Mouse (Mus musculus): Measurements from ENCODE around the gene Dgke.
"Not testable (repeated sequence)": the region's sequence is repeated elsewhere in the genome, so short reads cannot be mapped to it uniquely, and the experiment has no call there.

Dgke gene

DNA sequence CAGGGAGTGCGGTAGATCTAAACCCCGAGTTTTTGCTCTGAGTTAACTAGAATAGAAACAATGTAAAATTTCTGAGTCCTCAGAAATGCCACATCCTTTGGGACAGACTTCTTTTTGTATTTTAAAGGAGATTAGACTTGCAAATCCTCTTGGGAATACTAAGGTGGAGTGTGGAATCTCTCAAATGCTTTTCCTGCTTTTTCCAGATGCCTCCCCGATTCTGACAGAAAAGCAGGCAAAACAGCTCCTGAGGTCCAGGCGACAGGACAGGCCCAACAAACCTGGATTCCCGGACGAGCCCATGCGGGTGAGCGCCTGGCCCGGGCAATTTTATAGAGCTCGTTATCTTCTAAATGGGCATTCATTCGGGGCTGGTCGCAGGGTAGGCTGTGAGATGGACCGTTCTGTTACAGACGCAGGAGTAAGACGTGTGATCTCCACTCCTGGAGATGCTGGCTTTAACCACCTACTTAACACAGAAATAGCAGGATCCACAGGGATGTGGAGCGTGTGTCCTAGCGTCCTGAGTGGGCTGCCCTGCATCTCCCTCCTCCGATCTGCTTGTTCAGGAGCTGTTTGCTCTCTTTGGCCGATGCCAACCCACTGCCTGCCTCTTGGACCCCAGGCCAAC, 8.2 kb upstream of the Dgke start:
- DNase-seq (ENCODE audit: low read depth): no peak

GRCm38 (mm10) chr11:89073541-89073940, 6.9 kb upstream of the Dgke start, which contains the start of gene Gm525:
Gene Gm525, plus strand, starts transcription at chr11:89073841.
- DNase-seq (ENCODE audit: low read depth): no peak

GRCm38 (mm10) chr11:89071522-89071921, 4.9 kb upstream of the Dgke start:
- DNase-seq (ENCODE audit: low read depth): no peak

- DNase-seq (ENCODE audit: low read depth): no peak
These were observed 2.7 kb upstream of the Dgke start for GRCm38 (mm10) chr11:89069303-89069702.

GRCm38 (mm10) chr11:89068649-89069048, 2.0 kb upstream of the Dgke start:
- no peak for DNase-seq (ENCODE audit: low read depth)

- no peak for DNase-seq (ENCODE audit: low read depth)
These were observed 1.3 kb upstream of the Dgke start for GRCm38 (mm10) chr11:89067871-89068490.

GRCm38 (mm10) chr11:89067301-89067822, 712 bp upstream of the Dgke start:
- DNase-seq (ENCODE audit: low read depth): no peak

GRCm38 (mm10) chr11:89066126-89066525, 524 bp downstream of the Dgke start:
- DNase-seq (ENCODE audit: low read depth): no peak

GRCm38 (mm10) chr11:89065297-89065696, 1.4 kb downstream of the Dgke start:
- DNase-seq (ENCODE audit: low read depth): no peak

GRCm38 (mm10) chr11:89064312-89064711, 2.3 kb downstream of the Dgke start:
- no peak for DNase-seq (ENCODE audit: low read depth)

DNA sequence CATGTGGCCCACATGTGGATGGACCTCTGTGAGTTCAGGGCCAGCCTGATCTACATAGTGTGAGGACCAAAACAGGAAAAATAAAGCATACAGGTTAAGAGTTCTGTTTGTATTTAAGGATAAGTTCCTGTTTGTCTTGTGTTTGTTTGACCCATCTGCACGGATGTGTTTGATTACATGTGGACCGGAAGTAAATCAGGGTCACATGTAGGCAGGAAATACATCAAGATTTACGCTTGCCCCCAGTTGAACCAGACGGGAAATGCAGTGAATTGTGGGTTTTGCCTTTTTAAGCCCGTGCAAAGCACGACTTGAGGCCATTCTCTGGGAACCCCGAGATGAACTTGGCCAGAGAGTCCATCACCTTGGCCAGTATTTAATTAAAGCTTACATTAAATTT, 5.3 kb downstream of the Dgke start:
- no peak for DNase-seq (ENCODE audit: low read depth)

GRCm38 (mm10) chr11:89060423-89061089, 6.1 kb downstream of the Dgke start:
- peak; percentile 82 for DNase-seq (ENCODE audit: low read depth)

DNA sequence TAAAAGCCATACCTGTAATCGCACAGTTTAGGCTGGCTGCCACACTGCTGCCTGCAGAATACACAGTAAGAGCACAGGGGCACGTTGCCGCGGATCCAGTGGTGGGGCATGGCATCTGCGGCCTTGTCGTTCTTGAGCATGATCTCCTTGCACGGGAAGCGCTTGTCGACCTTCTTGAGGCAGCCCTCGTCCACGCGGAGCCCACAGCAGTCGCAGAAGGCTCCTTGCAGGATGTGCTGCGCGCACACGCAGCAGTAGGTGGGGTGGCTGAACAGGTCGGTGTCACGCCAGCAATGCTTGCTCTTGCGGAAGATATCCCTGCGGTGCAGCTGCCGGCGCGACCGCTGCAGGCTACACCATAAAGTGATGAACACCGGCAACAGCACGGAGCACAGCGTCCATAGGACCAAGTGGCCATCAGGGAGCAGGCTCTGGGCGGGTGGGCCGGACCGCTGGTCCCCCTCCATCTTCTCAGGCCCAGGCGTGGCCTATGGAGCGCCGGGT, 6.7 kb downstream of the Dgke start:
- DNase-seq (ENCODE audit: low read depth): no peak

DNA sequence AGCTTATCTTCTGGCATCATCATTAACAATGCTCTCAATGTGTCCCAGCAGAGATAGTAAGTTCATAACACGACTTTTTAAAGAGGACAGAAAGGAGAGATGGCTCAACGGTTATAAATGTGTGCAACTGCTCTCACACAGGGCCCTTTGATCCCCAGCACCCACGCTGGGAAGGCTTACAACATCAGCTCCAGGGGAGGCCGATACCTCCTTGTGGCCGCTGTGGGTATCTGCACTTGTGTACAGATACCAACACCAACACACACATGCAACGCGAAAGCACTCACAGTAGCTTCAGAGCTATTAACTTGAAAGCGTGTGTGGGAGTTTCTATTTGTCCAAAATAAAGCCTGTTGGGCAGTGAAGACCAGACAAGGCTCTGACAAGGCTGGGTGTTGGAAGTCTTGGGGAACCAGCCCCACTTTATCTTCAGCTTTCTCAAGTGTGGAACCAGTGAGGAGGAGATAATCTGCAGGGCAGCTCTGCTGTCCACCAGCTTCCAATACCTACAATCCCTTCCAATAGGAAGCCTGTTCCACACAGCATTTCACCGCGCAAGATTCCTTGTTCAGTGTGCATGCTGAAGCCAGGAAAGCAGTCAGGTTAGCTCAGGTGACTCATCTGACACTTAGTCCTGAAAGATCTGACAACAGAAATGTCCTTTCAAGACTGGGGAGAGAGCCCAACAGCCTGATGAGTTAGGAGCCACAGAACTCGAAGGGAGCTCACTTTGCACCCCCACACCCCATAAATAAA, 8.0 kb downstream of the Dgke start:
- DNase-seq (ENCODE audit: low read depth): no peak

DNA sequence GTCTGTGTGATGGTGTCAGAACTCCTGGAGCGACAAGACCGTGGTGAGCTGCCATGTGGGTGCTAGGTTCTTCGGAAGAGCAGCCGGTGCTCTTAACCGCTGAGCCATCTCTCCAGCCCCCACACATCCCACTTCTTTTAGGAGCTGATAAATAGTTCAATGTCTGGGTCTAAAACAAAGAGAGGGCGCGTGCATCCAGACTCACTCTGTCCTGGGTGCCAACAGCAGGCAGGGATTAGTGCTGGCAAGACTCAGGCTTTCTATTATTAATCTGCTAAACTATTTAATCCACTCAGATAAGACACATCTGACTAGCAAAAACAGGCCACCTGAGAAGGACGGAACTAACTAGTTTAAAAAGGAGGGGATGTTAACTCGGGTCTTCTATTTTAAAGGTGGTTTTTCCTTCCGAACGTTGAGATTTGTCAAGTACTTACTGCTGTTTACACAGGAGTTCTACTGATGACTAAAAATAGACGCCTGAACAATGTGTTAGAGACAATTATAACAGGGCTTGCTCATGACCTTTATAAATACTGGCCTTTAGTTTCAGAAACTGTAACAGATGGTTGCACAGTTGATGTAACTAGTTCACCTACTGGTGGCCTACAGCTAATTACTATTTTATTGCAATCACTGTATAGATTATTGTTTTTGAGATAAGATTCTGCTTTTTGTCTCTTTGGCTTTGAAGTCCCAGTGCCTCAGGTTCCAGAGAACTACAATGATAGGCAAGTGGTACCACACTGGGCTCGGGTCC, 10.5 kb downstream of the Dgke start:
- DNase-seq (ENCODE audit: low read depth): no peak

- no peak for DNase-seq (ENCODE audit: low read depth)
These were observed 14.9 kb downstream of the Dgke start for GRCm38 (mm10) chr11:89051767-89052166.

GRCm38 (mm10) chr11:89046021-89046420, 20.6 kb downstream of the Dgke start:
- no peak for DNase-seq (ENCODE audit: low read depth)

- not testable (repeated sequence) for DNase-seq (ENCODE audit: low read depth)
These were observed 21.1 kb downstream of the Dgke start for GRCm38 (mm10) chr11:89045501-89045900.

DNA sequence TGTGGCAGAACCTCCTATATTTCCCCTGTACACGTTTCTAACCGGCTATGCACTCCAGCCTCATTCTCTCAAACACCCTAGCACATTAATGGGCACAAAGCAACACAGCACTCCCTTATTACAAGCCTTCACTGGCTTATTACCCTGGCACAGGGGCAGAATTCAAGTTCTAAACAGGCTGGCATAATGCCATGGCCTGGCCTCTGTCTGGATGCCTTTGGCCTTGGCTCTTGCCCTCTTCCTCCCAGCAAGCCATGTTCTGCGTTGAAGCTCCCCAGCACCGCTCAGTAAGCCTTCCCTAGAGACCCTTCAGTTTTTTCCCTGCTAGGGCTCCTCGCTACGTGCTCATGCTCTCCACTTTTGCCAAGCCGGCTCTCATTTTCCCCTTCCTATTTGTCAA, 23.6 kb downstream of the Dgke start:
- DNase-seq (ENCODE audit: low read depth): no peak

DNA sequence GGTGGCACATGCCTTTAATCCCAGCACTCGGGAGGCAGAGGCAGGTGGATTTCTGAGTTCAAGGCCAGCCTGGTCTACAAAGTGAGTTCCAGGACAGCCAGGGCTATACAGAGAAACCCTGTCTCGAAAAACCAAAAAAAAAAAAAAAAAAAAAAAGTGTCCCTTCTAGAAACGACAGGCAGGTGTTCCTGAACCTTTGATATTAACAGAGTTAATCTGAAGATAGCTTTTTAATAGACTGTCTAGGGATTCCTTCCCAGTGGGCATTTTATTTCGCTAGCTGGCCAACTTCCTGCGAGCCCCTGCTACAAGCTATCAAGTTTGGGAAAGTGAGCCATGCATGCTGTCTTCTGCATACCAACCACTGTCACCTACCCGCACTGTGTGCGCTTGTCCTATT, 25.6 kb downstream of the Dgke start:
- not testable (repeated sequence) for DNase-seq (ENCODE audit: low read depth)

DNA sequence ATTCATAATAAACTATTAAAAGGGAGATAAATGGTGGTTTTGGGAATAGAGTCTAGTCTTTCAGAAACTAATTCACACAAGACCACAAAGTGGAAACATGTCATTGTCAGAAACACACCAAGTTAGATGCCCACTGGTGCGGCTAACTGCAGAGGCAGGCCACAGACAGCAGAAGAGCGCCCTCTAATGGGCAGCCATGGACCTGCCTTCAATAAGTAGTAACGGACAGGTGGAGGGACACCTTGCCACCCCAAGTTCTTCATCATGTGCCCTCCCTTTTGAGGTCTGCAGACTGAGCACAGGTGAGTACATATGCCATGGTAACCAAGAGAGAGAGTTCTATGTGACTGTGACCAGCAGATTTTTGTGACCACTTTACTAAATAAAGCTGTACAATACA, 27.3 kb downstream of the Dgke start:
- no peak for DNase-seq (ENCODE audit: low read depth)

DNA sequence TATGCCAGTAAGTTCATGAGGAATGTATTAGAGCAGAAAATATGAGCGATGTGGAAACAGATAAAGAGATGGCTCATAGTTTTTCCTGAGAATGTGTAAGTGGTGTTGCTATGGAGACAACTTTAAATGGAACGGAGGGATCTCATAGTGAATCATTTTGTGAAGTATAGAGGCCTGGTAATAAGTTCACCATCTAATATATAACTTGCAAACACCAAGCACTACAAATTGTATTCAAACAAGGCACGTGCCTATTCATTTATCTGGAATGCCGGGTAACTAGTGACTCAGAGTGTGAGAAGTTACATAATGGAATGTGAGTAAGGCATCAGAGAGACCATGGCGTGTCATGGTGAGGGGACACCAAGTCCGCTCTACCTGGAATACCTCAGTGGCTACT, 28.2 kb downstream of the Dgke start:
- DNase-seq (ENCODE audit: low read depth): no peak

Data from c-Kit-positive CD71-positive TER-119-negative erythroid progenitor cells, embryonic 14.5 days (primary cell).